Mouse (Mus musculus) G1E-ER4 (cell line): ENCODE data around the gene Prkar1b. TPM values are rescaled to one million over a fixed set of nuclear protein-coding genes. Genes with fewer than 3 reads are reported as not detected.

Experiments used
- GATA1 ChIP-seq: IDR thresholded peaks from one replicate; pipeline ENCODE4 v1.8.0; 2012; ENCODE audit warnings: low read length, inconsistent platforms
- polyA plus RNA-seq: library from polyadenylated mRNA; stranded (reverse); fragments of >175 nt; gene quantifications from 2 replicates; pipeline ENCODE4 v1.2.3, GENCODE M21; 2012

Gene Prkar1b
- polyA plus RNA-seq, 1 experiment: not detected

DNA sequence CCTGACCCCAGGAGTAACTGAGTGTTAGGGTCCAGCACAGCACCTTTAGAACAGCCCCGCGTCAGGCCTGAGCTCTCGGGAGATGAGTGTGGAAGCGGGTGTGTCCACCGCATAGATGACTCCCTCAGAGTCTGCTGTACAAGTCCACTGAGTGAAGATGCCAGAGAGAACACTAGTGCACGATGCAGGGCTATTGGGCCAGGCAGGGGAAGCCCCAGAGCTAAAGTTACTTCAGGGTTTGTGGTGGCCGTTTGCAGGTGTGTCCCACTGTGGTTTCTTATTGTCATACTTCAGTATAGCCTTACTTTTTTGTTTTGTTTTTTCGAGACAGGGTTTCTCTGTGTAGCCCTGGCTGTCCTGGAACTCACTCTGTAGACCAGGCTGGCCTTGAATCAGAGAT lies 11.1 kb upstream of the Prkar1b start:
- TF ChIP-seq GATA1: no peak

GRCm38 (mm10) chr5:139150603-139151031 lies 816 bp upstream of the Prkar1b start:
- TF ChIP-seq GATA1: no peak

DNA sequence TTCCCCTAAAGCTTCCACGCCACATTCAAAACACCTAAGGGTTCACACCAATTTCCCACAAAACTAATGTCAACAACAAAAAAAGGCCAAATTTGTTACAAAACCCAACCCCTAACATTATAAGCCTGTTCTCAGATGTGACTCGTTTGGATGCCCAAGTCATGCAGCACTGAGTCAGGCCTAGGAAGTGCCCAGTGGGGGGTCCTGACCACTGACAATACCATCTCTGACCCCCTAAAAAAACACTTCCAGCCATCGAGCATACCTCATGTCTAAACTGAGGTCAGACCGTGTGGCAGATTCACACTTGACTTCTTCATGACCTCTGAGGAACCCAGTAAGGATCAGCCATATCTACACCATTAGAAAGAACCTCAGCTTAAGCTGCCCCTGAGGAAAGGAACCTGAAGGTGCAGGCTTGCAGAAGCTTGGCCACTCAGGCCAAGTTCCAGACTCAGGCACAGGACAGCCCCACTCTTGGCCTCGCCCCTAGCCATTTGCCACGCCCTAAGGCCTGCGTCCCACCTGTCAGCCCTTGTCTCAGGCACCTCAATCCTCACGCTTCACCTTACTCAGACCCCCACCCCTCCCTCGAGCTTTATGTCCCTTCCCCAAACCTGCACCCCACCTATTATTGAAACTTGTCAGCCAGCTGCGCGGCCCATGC lies 662 bp downstream of the Prkar1b start:
- no peak for TF ChIP-seq GATA1

DNA sequence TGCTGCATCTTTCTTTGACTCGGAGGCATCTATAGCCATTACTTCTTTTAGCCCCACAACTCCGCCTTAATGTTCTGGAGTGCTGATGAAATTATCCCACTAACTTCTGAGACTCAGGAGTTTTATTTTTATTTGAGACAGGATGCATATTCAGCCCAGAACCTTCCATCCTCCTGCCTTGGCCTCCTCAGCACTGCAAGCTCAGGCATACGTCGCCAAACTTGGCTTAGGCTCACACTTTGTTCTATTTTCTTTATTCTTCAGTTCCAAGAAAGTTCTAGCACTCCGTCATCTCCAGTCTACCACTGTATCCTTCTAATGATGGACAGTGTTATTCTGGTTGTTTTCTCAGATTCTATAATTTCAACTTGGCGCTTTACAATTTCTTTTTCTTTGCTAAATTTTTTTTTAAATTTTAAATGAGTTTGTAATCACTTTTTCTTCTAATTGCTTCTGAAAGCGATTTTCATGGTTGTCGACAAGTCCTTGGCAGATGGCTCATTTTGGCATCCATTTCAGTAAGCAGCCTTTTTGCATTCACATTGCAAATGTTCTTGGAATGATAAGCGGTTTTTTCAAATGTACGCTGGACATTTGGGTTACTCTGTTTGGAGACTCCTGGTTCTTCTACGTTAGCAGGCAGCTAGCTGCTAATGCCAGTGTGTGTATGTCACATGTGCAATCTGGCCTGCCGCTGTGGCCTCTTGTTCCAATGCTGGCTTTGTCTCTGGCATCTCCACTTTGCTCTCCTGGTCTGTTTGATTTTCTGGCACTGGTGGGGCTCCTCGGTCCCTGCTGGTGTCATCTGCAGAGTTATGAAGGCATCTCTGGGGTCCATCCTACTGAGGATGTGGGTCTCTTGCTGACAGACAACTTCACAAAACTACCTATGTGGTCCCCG lies 2.4 kb downstream of the Prkar1b start:
- TF ChIP-seq GATA1: no peak

DNA sequence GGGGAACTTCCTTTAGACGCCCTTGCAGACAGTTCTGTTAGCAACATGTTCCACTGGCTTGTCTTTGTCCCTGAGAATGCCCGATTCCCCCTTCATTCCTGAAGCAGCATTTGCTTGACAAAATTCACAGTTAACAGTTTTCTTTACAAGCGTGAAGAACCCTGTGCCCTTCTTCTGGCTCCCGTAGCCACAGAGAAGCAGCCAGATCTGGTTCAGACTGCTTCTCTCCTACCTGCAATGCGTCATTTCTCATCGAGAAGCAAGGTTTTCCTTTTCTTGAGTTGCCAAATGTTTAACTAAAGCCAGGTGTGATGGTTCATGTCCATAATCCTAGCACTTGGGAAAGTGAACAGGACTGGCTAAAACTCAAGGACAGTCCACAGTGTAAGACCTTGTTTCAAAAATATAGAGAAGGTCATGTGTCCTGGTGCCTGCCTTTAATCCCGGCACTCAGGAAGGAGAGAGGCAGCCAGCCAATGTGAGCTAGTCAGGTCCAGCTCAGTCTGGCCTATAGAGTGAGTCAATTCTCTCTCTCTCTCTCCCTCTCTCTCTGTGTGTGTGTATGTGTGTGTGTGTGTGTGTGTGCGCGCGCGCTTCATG lies 3.2 kb downstream of the Prkar1b start:
- no peak for TF ChIP-seq GATA1

DNA sequence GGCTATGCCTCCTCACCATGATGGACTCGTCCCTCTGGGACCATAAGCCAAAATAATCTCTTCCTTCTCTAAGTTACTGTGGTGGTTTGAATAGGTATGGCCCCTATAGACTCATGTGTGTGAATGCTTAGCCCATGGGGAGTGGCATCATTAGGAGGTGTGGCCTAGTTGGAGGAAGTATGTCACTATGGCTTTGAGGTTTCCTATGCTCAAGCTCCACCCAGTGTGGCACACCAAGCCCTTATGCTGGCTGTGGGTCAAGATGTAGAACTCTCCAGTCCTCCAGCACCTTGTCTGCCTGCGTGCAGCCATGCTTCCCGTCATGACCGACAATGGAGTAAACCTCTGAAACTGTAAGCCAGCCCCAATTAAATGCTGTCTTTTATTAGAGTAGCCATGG lies 4.1 kb downstream of the Prkar1b start:
- no peak for TF ChIP-seq GATA1

DNA sequence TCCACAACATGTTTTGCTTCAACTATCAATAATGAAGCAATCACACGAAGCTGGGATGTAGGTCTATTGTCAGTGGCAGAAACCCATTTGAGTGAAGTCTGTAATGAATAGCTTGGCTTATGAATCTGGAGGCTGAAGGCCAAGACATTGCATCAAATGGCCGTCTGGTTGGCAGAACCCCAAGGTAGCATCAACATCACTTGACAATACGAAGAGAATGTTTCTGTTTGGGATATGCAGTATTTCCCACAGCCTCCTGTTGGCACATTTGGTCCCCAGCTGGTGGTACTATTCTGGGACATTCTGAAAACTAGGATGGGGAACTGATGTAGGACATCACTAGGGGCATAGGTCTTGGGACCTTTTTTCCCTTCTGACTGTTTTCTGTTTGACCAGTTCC lies 5.9 kb downstream of the Prkar1b start:
- no peak for TF ChIP-seq GATA1

- no peak for TF ChIP-seq GATA1
Measured at GRCm38 (mm10) chr5:139141326-139141725, 8.5 kb downstream of the Prkar1b start.

GRCm38 (mm10) chr5:139140589-139140988 lies 9.2 kb downstream of the Prkar1b start:
- TF ChIP-seq GATA1: no peak

DNA sequence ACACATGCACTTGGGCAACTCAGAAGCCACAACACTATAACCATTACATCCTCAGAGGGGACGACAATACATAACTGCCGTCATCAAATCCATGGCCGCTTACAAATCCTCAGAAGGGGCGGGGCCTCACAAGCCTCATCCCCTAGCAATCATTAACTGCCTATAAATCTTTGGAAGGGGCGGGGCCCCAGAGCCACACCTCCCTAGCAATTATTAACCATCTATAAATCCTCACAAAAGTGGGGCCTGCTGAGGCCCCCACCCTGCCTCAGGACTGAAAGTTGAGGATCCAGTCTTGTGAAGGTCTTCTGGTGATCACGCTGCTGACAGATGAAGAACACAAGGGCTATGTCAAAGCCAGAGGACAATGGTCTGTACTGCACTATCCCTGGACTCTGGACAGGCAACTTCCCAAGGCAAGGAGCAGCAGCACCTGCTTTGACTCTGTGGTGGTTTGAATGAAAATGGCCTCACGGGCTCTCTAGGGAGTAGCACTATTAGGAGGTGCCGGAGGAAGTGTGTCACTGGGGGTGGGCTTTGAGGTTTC lies 10.8 kb downstream of the Prkar1b start:
- no peak for TF ChIP-seq GATA1

DNA sequence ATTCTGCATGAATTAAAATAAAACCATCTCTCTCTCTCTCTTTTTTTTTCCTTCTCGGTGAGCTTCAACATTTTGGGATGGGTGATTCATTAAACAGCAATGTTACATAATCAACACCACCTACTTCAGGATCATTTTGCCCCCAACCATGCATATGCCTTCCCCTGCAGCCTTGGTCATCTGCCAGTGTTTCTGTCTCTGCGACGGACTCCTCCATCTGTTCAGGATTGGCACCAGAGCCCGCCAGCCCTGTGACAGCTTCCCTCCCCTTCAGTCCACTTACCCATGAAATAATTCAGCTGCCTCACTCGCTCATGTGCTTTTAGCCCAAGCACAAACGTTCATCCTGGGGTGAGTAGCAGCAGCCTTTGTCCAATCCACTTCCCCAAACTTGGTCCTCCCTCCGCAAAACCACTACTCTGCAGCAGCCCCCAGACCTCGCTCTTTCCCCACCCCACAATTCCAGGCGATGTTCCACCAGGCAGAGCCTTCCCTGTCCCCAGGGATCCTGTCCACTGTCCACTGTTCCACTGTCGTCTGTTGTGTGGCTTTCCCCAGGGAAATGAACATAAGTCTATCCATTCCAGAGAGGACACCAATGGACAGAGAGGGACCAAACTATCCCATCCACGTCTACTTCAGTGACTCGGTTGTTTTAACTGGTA lies 11.4 kb downstream of the Prkar1b start:
- TF ChIP-seq GATA1: no peak

DNA sequence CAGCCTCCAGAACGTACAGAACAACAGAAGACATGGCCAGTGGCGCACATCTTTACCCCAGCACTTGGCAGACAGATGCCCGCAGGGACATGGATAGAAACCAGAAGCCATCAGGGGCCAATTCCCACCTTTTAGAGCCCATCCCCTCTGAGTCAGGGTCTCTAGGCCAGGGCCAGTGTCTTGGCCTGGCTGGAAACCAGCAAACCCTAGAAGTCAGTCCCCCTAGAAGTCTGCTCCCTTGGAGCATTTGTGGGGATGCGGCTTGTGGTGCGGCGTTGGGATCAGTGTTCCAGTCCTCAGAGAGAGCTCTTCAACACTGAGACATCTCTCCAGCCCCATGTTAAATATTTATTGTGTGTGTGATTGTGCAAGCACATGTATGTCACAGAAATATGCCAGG lies 12.6 kb downstream of the Prkar1b start:
- TF ChIP-seq GATA1: no peak

DNA sequence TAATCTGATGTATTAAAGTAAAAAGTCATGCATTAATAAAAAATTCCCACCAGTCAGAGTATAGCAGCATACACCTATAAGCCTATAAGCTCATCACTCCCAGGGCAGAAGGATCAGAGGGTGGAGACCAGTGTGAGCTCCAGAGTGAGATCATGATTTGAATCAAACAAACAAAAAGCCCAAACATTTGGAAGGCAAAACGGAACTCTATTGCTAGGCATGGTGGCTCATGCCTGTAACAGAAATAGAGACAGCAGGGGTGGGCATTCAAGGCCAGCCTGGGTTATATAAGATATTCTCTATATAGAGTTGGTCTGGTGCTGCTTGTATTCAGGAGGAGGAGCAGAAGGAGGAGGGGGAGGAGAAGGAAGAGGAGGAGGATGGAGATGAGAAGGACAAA lies 13.5 kb downstream of the Prkar1b start:
- TF ChIP-seq GATA1: no peak

- no peak for TF ChIP-seq GATA1
Measured at GRCm38 (mm10) chr5:139134501-139134900, 15.3 kb downstream of the Prkar1b start.

DNA sequence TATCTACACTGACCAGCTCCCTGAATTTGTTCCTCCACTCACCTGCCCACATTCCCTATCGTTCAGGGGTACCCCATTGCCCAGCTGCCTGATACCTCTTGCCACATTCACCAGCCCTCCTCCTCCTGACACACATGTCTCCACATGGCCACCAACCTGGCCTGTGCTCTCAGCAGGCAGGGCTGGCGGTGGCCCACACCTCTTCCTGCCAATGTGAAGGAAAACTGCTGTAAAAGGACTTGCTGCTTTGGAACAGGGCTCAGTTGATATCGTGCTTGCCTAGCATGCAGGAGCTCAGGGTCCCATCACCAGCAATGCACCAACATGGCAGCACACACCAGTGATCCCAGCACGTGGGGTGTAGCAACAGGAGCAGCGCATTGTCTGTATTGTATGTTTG lies 19.4 kb downstream of the Prkar1b start:
- no peak for TF ChIP-seq GATA1
